Mouse (Mus musculus) liver, postnatal 0 days (tissue): ENCODE data around the gene Cym. TPM values are rescaled to one million over a fixed set of nuclear protein-coding genes. Genes with fewer than 3 reads are reported as not detected.
A peak's percentile ranks its signal among the peaks of the same experiment; 100 is the strongest.

Experiments used
- ATAC-seq: fragments of 200-750 bp; cut with Nextera tagmentation; 2 replicates; pipeline ENCODE4 v1.8.0; 2017; ENCODE audit warnings: mild to moderate bottlenecking, moderate library complexity
- DNase-seq: peaks from one replicate; pipeline ENCODE4 v3.0.0-alpha.2; 2016
- H3K27ac ChIP-seq: fragments of 300-500 bp; sonication (generic); 2 replicates; pipeline ENCODE4 v1.5.1; 2014; ENCODE audit warnings: antibody characterized with exemption, moderate library complexity, mild to moderate bottlenecking, low read depth
- H3K27me3 ChIP-seq: fragments of 300-500 bp; sonication (generic); 2 replicates; pipeline ENCODE4 v1.6.1; 2014; ENCODE audit warnings: low read length, control low read depth, mixed read lengths; ENCODE audit not compliant: insufficient read depth
- H3K36me3 ChIP-seq: fragments of 300-500 bp; sonication (generic); replicated peaks from 2 replicates; pipeline ENCODE4 v1.6.1; 2014; ENCODE audit warnings: mild to moderate bottlenecking, control low read depth, low read length, moderate library complexity, mixed read lengths; ENCODE audit not compliant: insufficient read depth
- H3K4me1 ChIP-seq: fragments of 300-500 bp; sonication (generic); 2 replicates; pipeline ENCODE4 v1.6.1; 2014; ENCODE audit warnings: antibody characterized with exemption, mild to moderate bottlenecking, control low read depth; ENCODE audit not compliant: insufficient read depth
- H3K4me2 ChIP-seq: fragments of 300-500 bp; sonication (generic); 2 replicates; pipeline ENCODE4 v1.6.1; 2014; ENCODE audit warnings: low read depth, mild to moderate bottlenecking, low read length, moderate library complexity, mixed read lengths
- H3K4me3 ChIP-seq: fragments of 300-500 bp; sonication (generic); 2 replicates; pipeline ENCODE4 v1.5.1; 2014; ENCODE audit warnings: low read depth, low read length
- H3K9ac ChIP-seq: fragments of 300-500 bp; sonication (generic); replicated peaks from 2 replicates; pipeline ENCODE4 v1.6.1; 2014; ENCODE audit warnings: mild to moderate bottlenecking, moderate library complexity
- H3K9me3 ChIP-seq: fragments of 300-500 bp; sonication (generic); 2 replicates; pipeline ENCODE4 v1.6.1; 2016; ENCODE audit warnings: mild to moderate bottlenecking, control low read depth, low read length, mixed read lengths
- CTCF ChIP-seq: sonication (generic); IDR thresholded peaks from 2 replicates; pipeline ENCODE4 v1.5.1; 2016; ENCODE audit warnings: antibody characterized with exemption, low read depth
- EP300 ChIP-seq: IDR thresholded peaks from 2 replicates; pipeline ENCODE4 v1.6.1; 2016; ENCODE audit warnings: antibody characterized with exemption, low read depth, mild to moderate bottlenecking
- WGBS: fragments of 180-500 bp; shearing (Covaris S2); extraction: QIAGEN DNeasy Blood & Tissue Kit; methylation state at CpG from one replicate; pipeline ENCODE4 v1.1.7; 2014; ENCODE audit not compliant: insufficient replicate concordance; 5-methylcytosine and 5-hydroxymethylcytosine counted together
- polyA plus RNA-seq: library from polyadenylated mRNA; unstranded; fragments of >200 nt; fragmentation: Nextera tagmentation; extraction: Ambion mirVana; gene quantifications from 2 replicates; pipeline ENCODE4 v1.2.1, GENCODE M21; 2015

Cym gene
- polyA plus RNA-seq, 1 experiment from 2014 or later = 3.9 TPM

DNA sequence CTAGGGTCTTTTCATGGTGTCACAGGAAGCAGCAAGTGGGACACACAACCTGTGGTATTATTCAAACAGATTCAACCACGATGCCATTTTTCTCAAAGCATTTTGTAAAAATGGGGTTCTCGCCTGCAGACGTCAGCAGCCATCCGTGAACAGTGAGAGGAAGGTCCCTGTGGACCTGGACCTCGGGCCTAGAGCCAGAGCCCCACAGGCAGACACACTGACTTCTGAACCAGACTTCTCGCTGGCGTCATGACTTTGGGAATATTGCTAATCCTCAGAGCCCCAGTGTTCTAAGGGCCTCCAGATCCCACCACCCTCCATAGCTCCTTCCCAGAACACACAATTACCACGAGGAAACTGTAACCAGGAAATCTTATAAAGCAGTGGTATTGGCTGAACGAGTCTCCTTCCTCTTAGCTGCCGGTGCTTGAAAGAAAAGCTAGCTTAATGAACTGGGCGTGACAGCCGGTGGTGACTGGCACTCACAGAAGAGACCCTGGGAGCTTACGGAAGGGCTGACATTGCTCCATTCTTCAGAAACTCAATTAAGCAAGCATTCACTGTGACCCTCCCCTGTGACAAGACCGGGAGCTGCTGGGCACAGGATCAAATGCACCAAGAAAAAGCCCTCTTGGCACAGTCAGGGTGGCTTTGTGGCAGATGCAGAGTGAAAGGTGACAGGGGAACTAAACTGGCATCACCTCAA lies 20.0 kb upstream of the Cym start:
- DNase-seq (no peak), ATAC-seq (no peak)
- no peak for TF ChIP-seq EP300
- TF ChIP-seq CTCF = no peak
- no peak overlapping the region for H3K4me2 ChIP-seq
- no peaks in the 10 kb centered on the region for H3K9me3 ChIP-seq
- no peaks in the 10 kb centered on the region for H3K27me3 ChIP-seq
- no peak overlapping the region for H3K4me3 ChIP-seq
- no peak overlapping the region for H3K9ac ChIP-seq
- peaks cover 7% of the 10 kb centered on the region; the same call in 1 of the 2 replicates for H3K4me1 ChIP-seq
- 47% methylated on average over 14 of the region's 14 CpGs for WGBS
- H3K36me3 ChIP-seq = no peaks in the 10 kb centered on the region
- H3K27ac ChIP-seq = no peak overlapping the region

DNA sequence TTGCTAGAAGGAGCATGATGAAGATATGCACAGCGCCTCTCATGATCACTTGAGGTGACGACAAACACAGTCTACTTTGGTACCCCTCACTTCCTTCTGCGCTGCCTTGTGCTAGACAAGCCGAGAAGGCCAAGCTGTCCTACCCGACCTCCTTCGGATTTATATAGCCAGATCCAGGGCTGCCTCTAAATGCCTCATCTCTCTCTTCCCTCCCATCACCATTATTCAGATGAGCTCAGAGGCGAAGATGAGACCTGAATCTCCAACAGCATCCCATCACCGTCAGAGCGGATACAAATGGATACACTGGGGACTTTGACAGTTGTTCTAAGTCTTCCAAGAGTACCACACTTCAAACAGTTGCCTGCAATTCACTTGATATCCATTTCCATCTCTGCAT lies 18.1 kb upstream of the Cym start, which contains the start of gene Prok1:
Gene Prok1 (minus strand): TSS at position 101 of the 400 bp plus-strand sequence.
- no peak for ATAC-seq
- no peak for DNase-seq
- no peaks in the 10 kb centered on the region for H3K9me3 ChIP-seq
- no peak within 1 kb of the TSS for H3K9ac ChIP-seq
- WGBS = 80% methylated on average over 9 of the region's 9 CpGs
- TF ChIP-seq EP300 (no peak), CTCF (no peak)
- 0 out of 2 replicates have a peak within 1 kb of the TSS, but pooled peaks have one; percentile 1 for H3K27ac ChIP-seq
- H3K4me3 ChIP-seq = no peak within 1 kb of the TSS
- H3K4me2 ChIP-seq = peak within 1 kb of the TSS; percentile 54
- no peaks in the 10 kb centered on the region for H3K36me3 ChIP-seq
- no peaks in the 10 kb centered on the region for H3K27me3 ChIP-seq
- peaks cover 7% of the 10 kb centered on the region; the same call in 1 of the 2 replicates for H3K4me1 ChIP-seq

DNA sequence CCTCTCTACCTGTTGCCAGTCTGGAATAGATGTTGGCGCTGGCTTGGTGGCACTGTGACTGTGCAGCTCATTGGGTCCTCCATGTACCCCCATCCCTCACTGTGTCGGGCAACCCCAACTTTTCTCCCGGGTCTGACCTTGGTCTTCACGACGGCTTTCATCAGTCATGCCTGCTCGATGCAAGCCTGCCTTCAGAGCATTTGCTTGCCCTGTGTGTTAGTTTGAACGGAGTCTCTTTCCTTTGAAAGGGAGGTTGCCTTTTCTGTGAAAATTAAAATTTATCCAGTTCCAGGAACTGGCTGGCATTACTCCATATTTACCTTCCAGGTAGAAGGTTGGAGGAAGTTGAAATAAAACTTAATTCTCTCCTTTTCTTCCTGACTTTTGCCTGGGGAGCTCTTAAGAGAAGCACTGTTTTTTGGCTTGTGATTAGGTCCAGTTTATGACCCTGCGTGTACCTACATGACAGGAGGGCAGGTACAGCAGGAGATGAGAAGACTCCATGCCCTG lies 17.0 kb upstream of the Cym start:
- H3K27ac ChIP-seq = 0 out of 2 replicates have a peak overlapping the region, but pooled peaks have one; percentile 1
- TF ChIP-seq EP300 (no peak), CTCF (no peak)
- H3K9ac ChIP-seq = no peak overlapping the region
- no peaks in the 10 kb centered on the region for H3K36me3 ChIP-seq
- ATAC-seq = 0 out of 2 replicates have a peak, but pooled peaks have one; percentile 17
- no peaks in the 10 kb centered on the region for H3K27me3 ChIP-seq
- peaks cover 7% of the 10 kb centered on the region; the same call in 1 of the 2 replicates for H3K4me1 ChIP-seq
- H3K4me3 ChIP-seq = 0 out of 2 replicates have a peak overlapping the region, but pooled peaks have one; percentile 10
- H3K9me3 ChIP-seq = no peaks in the 10 kb centered on the region
- 74% methylated on average over 8 of the region's 8 CpGs for WGBS
- peak overlapping the region; percentile 54 for H3K4me2 ChIP-seq
- no peak for DNase-seq

DNA sequence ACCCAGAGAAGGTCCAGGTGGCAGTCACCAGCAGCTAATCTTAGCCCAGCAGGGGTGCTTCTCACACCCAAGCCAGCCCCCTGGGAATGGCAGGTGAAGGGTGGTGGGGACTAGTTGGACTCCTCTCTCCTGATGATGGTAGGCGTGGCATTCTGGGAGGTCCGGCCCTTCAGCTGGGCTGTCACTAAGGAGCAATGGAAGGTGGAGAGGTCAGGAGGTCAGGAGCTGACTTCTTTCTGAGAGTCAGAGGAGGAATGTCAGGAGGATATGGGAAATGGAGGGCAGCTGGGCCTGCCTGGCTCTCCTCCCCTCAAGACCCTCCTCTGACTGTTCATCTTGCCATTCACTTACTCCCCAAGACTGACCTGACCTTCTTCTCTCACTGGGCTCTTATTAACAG lies 16.5 kb upstream of the Cym start:
- peaks cover 7% of the 10 kb centered on the region; the same call in 1 of the 2 replicates for H3K4me1 ChIP-seq
- no peak overlapping the region for H3K9ac ChIP-seq
- DNase-seq = no peak
- 96% methylated on average over 2 of the region's 2 CpGs for WGBS
- H3K27me3 ChIP-seq = no peaks in the 10 kb centered on the region
- no peak for TF ChIP-seq EP300
- no peaks in the 10 kb centered on the region for H3K9me3 ChIP-seq
- H3K4me3 ChIP-seq = 0 out of 2 replicates have a peak overlapping the region, but pooled peaks have one; percentile 10
- peak overlapping the region; percentile 54 for H3K4me2 ChIP-seq
- no peak for ATAC-seq
- H3K36me3 ChIP-seq = no peaks in the 10 kb centered on the region
- 0 out of 2 replicates have a peak overlapping the region, but pooled peaks have one; percentile 1 for H3K27ac ChIP-seq

DNA sequence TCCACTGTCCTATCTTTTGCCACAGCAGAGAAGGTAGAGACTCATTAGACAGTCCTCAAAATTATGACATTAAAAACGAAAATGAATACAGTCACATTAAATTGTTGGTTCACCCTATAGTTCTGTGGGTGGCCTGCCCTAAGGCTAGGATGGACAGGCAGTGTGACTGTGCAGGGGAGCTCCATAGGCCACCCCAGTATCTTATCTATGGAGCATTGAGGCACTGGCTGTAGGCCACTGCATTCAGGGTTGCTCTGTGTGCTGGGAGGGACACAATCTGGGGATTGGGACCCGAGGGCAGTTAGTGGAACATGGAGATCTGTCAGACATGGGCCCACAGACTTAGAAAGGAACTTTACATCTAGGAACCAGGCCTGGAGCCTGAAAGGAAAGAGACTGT lies 12.4 kb upstream of the Cym start:
- Histone ChIP-seq H3K27me3 (no peaks in the 10 kb centered on the region), H3K9ac (no peak overlapping the region), H3K27ac (no peak overlapping the region), H3K4me3 (no peak overlapping the region), H3K36me3 (no peaks in the 10 kb centered on the region), H3K9me3 (no peaks in the 10 kb centered on the region), H3K4me1 (peaks cover 11% of the 10 kb centered on the region; the same call in 1 of the 2 replicates), H3K4me2 (no peak overlapping the region)
- DNase-seq (no peak), ATAC-seq (no peak)
- no peak for TF ChIP-seq CTCF
- TF ChIP-seq EP300 = no peak
- WGBS = 25% methylated on average over 2 of the region's 2 CpGs

DNA sequence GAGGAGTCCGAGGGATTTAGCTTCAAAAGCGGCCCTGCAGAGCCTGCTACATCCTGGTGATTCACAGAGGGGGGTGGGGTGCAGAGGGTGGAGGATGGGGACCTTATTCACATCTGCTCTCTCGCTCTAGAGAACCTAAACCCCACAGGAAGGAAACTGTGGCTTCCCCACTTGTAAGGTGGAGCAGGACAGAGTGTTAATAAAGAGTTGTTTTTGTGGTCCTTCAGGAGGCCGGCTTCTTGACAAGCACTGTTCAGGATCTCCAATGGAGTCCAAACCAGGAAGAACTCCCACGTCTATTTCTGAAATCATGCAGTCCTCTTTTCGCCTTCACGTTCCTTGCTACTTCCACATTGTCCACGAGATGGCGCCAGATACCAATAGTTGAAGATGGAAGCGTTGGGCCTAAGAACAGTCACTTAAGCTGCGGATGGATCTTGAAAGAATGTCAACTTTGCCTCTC lies 11.8 kb upstream of the Cym start:
- Histone ChIP-seq H3K9ac (no peak overlapping the region), H3K4me1 (peaks cover 9% of the 10 kb centered on the region; the same call in 1 of the 2 replicates), H3K36me3 (no peaks in the 10 kb centered on the region), H3K27me3 (no peaks in the 10 kb centered on the region), H3K4me2 (peak overlapping the region; percentile 43; the same call in 1 of the 2 replicates), H3K4me3 (no peak overlapping the region), H3K27ac (no peak overlapping the region), H3K9me3 (no peaks in the 10 kb centered on the region)
- 6% methylated on average over 11 of the region's 11 CpGs for WGBS
- TF ChIP-seq CTCF (peak; percentile 94), EP300 (no peak)
- ATAC-seq (no peak), DNase-seq (peak; percentile 81)
